Mouse (Mus musculus) kidney, embryonic 14.5 days (tissue): ENCODE results near the gene Mks1. TPM values are rescaled to one million over a fixed set of nuclear protein-coding genes. Genes with fewer than 3 reads are reported as not detected.
"Not testable (repeated sequence)": the region's sequence is repeated elsewhere in the genome, so short reads cannot be mapped to it uniquely, and the experiment has no call there.

Experiments
- ATAC-seq: fragments of 200-750 bp; cut with Nextera tagmentation; 2 replicates; pipeline ENCODE4 v1.8.0; 2017; ENCODE audit warnings: moderate number of reproducible peaks, mild to moderate bottlenecking, moderate TSS enrichment, moderate library complexity; ENCODE audit not compliant: low FRiP score, low TSS enrichment
- H3K27ac ChIP-seq: fragments of 300-500 bp; sonication (generic); 2 replicates; pipeline ENCODE4 v1.5.1; 2014; ENCODE audit warnings: low read depth, mild to moderate bottlenecking, low read length, moderate library complexity, mixed read lengths
- H3K27me3 ChIP-seq: fragments of 300-500 bp; sonication (generic); 2 replicates; pipeline ENCODE4 v1.6.1; 2014; ENCODE audit warnings: mild to moderate bottlenecking, low read length; ENCODE audit not compliant: control insufficient read depth, insufficient read depth
- H3K36me3 ChIP-seq: fragments of 300-500 bp; sonication (generic); 2 replicates; pipeline ENCODE4 v1.6.1; 2014; ENCODE audit warnings: low read length, mixed read lengths; ENCODE audit not compliant: control insufficient read depth, insufficient read depth
- H3K4me1 ChIP-seq: fragments of 300-500 bp; sonication (generic); 2 replicates; pipeline ENCODE4 v1.6.1; 2014; ENCODE audit warnings: low read length, mixed read lengths; ENCODE audit not compliant: control insufficient read depth, insufficient read depth
- H3K4me2 ChIP-seq: fragments of 300-500 bp; sonication (generic); replicated peaks from 2 replicates; pipeline ENCODE4 v1.6.1; 2014; ENCODE audit warnings: low read depth, mild to moderate bottlenecking, low read length
- H3K4me3 ChIP-seq: fragments of 300-500 bp; sonication (generic); 2 replicates; pipeline ENCODE4 v1.5.1; 2014; ENCODE audit warnings: mild to moderate bottlenecking, low read length
- H3K9ac ChIP-seq: fragments of 300-500 bp; sonication (generic); 2 replicates; pipeline ENCODE4 v1.6.1; 2014; ENCODE audit warnings: low read depth, mild to moderate bottlenecking, low read length, moderate library complexity
- H3K9me3 ChIP-seq: fragments of 300-500 bp; sonication (generic); 2 replicates; pipeline ENCODE4 v1.6.1; 2016; ENCODE audit warnings: low read length; ENCODE audit not compliant: control insufficient read depth
- WGBS: fragments of 180-500 bp; shearing (Covaris S2); extraction: QIAGEN DNeasy Blood & Tissue Kit; methylation state at CpG from one replicate; pipeline ENCODE4 v1.1.7; 2014; 5-methylcytosine and 5-hydroxymethylcytosine counted together
- polyA plus RNA-seq: library from polyadenylated mRNA; unstranded; fragments of >200 nt; fragmentation: Nextera tagmentation; extraction: Ambion mirVana; gene quantifications from 2 replicates; pipeline ENCODE4 v1.2.1, GENCODE M21; 2014

Mks1 gene
- polyA plus RNA-seq, 1 experiment from 2014 or later: 15.6 TPM

DNA sequence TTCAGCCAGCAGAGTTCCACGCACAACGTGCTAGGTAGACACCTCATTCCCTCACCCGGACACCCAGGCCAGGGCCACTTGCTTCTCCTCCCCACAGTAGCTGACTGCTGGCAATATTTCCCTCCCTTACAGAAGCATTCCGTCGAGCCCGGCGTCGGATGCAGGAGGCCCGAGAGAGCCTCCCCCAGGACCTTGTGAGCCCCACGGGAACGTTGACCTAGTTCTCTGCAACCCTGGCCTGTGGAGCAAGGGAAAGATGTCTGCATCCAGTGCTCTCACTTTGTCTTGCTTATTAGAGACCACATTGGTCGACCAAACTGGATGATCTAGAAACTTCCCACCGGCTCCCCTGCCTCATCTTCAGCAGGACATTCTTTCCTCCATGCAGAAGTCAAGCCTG is 9.8 kb downstream of the Mks1 start:
- no peak overlapping the region for H3K9ac ChIP-seq
- no peak overlapping the region for H3K4me3 ChIP-seq
- no peaks in the 10 kb centered on the region for H3K4me1 ChIP-seq
- no peaks in the 10 kb centered on the region for H3K9me3 ChIP-seq
- H3K36me3 ChIP-seq: peaks cover 33% of the 10 kb centered on the region
- H3K27ac ChIP-seq: no peak overlapping the region
- H3K27me3 ChIP-seq: no peaks in the 10 kb centered on the region
- 89% methylated on average over 13 of the region's 13 CpGs for WGBS
- no peak overlapping the region for H3K4me2 ChIP-seq
- ATAC-seq: no peak

DNA sequence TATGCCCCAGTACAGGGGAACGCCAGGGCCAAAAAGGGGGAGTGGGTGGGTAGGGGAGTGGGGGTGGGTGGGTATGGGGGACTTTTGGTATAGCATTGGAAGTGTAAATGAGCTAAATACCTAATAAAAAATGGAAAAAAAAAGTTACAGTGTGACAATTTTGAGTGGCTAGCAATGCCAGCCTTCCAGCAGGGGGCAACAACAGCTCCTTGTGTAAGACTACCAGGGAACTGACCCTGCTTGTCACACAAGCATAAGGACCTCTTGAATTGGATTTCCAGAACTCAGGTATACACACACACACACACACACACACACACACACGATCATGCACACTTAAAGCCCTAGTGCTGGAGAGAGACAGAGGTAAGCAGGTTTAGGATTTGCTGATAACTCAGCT is 13.9 kb downstream of the Mks1 start:
- H3K27ac ChIP-seq, ATAC-seq, H3K9me3 ChIP-seq, H3K36me3 ChIP-seq, H3K4me2 ChIP-seq, H3K9ac ChIP-seq, H3K4me1 ChIP-seq, H3K4me3 ChIP-seq, H3K27me3 ChIP-seq: not testable (repeated sequence)
- WGBS: 90% methylated on average over 1 of the region's 2 CpGs

DNA sequence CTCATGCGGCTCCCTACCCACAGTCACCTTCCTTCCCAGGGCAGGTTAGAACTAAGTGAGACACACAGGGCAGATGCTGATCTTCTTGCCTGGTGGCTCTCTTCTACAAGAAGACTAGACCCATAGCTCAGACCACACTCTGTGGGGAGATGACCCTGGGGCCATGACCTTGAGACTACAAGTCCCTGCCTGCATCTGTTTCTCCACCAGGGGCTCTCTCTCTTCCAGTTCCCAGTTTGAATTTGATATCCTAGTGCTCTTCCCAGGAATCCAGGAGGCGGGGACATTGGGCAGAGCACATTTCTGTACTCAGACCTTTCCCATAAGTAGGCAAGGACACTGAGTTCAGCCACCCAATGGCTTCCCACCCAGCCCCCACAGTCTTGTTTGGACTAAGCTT is 17.1 kb downstream of the Mks1 start:
- Histone ChIP-seq H3K4me2 (no peak overlapping the region), H3K9ac (no peak overlapping the region), H3K9me3 (no peaks in the 10 kb centered on the region), H3K27ac (no peak overlapping the region), H3K36me3 (no peaks in the 10 kb centered on the region), H3K27me3 (no peaks in the 10 kb centered on the region), H3K4me3 (no peak overlapping the region), H3K4me1 (0 out of 2 replicates have a peak, but pooled peaks cover 4% of the 10 kb centered on the region)
- no peak for ATAC-seq
- 74% methylated on average over 2 of the region's 2 CpGs for WGBS

DNA sequence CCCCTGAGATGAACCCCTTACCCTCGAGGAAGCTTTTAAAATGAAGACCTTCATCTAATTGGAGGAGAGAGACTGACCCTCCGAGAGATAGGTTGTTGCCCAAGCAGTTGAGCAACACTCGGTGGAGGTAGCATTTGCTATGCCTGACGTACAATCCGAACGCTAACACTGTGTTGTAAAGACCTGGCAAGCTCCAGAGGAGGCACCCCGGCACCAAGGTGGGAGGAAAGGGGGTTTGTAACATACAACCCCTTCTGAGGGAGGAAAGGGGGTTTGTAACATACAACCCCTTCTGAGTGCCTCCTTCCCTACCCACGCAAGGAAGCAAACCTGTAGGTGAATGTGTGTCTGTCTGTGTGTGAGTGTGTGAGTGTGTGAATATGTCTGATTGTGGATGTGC is 18.8 kb downstream of the Mks1 start:
- ATAC-seq: no peak
- WGBS: 46% methylated on average over 8 of the region's 8 CpGs
- no peak overlapping the region for H3K4me2 ChIP-seq
- H3K4me1 ChIP-seq: 0 out of 2 replicates have a peak, but pooled peaks cover 4% of the 10 kb centered on the region
- H3K36me3 ChIP-seq: no peaks in the 10 kb centered on the region
- H3K4me3 ChIP-seq: no peak overlapping the region
- H3K27me3 ChIP-seq: 0 out of 2 replicates have a peak, but pooled peaks cover 2% of the 10 kb centered on the region
- H3K27ac ChIP-seq: no peak overlapping the region
- no peaks in the 10 kb centered on the region for H3K9me3 ChIP-seq
- H3K9ac ChIP-seq: no peak overlapping the region

DNA sequence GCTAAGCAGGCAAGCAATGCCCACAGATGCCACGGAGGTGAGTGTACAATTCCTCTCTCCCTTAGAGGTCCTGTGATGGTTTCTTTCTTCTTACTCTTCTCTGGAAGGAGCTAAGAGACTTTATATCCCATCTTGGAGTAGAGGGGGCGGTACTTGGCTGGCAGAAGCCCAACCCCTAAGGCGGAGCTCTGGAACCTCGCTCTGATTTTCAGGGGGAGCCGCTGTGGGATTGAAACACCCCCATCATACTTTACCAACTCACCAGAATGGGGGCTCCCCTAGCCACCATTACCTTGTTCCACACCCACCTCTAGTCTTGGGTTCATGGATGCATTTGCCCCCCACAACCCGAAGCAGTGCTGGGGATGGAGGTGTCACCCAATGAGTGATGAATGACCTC is 22.4 kb downstream of the Mks1 start, which contains the start of gene Epx:
TSS of gene Epx (minus strand) at position 101 of the 400 bp plus-strand sequence.
- no peak within 1 kb of the TSS for H3K9ac ChIP-seq
- H3K9me3 ChIP-seq: no peaks in the 10 kb centered on the region
- no peak for ATAC-seq
- 0 out of 2 replicates have a peak, but pooled peaks cover 4% of the 10 kb centered on the region for H3K4me1 ChIP-seq
- 0 out of 2 replicates have a peak, but pooled peaks cover 2% of the 10 kb centered on the region for H3K27me3 ChIP-seq
- no peak within 1 kb of the TSS for H3K27ac ChIP-seq
- no peak within 1 kb of the TSS for H3K4me2 ChIP-seq
- 85% methylated on average over 6 of the region's 6 CpGs for WGBS
- H3K36me3 ChIP-seq: no peaks in the 10 kb centered on the region
- no peak within 1 kb of the TSS for H3K4me3 ChIP-seq

DNA sequence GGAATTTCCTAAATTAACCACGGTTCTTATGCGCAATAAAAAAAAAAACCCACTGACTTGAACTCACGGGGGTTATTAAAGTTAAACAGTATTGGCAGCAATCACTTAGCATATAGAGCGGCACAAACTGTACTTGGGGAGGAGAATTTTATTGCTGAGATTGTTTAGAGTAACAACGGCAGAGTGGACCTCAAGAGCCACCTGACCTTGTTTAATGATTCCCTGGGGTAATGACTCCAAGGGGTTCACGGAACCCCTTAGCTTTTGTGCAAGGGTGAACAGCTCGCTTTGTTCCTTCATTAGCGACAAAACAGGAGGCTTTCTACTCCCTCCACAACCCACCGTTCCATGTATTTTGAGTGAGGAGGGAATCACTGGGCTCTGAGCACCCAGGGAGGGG is 26.8 kb downstream of the Mks1 start:
- H3K9ac ChIP-seq: no peak overlapping the region
- H3K27me3 ChIP-seq: 0 out of 2 replicates have a peak, but pooled peaks cover 2% of the 10 kb centered on the region
- no peaks in the 10 kb centered on the region for H3K36me3 ChIP-seq
- no peak overlapping the region for H3K4me2 ChIP-seq
- no peak overlapping the region for H3K27ac ChIP-seq
- 44% methylated on average over 9 of the region's 9 CpGs for WGBS
- no peaks in the 10 kb centered on the region for H3K9me3 ChIP-seq
- no peak for ATAC-seq
- no peak overlapping the region for H3K4me3 ChIP-seq
- H3K4me1 ChIP-seq: no peaks in the 10 kb centered on the region

DNA sequence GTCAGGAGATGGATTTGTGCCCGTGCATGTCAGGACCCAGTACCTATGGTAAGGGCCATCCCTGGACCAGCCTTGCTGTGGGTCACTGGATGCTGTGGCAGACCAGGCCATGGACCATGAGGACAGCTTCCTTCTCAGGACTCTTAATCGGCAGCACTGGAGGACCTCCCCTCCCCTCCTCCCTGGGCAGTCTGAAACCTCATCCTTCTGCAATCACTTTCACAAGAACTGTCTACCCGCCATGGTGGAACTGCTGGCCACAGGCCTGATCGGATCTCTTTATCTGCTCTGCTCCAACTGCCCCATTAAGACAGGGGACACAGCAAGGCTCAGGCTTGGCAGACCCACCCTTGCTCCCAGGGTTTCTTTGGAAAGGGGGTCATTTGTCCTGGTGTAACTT is 28.7 kb downstream of the Mks1 start:
- Histone ChIP-seq H3K4me3 (no peak overlapping the region), H3K9me3 (no peaks in the 10 kb centered on the region), H3K9ac (no peak overlapping the region), H3K27ac (no peak overlapping the region), H3K36me3 (no peaks in the 10 kb centered on the region), H3K27me3 (no peaks in the 10 kb centered on the region), H3K4me1 (no peaks in the 10 kb centered on the region), H3K4me2 (no peak overlapping the region)
- no peak for ATAC-seq
- WGBS: 65% methylated on average over 4 of the region's 4 CpGs

DNA sequence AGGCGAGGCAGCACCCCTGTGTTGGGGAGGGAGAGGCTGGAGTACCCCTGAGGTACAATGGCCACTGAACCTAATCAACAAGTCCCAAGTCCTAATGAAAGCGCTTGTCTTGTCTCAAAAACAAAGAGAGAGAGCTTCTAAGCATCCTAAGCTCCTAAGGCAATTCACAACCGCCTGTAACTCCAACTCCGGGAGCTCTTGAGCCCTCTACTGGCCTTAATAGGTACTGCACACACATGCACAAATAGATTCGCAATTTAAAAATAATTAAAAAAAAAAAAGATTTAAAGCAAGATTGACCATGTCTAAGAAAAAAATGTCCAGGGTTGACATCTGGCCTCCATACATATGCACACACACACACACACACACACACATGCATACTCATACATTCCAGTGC is 30.5 kb downstream of the Mks1 start:
- no peaks in the 10 kb centered on the region for H3K27me3 ChIP-seq
- WGBS: 43% methylated on average over 5 of the region's 5 CpGs
- no peak overlapping the region for H3K4me2 ChIP-seq
- no peaks in the 10 kb centered on the region for H3K36me3 ChIP-seq
- no peak for ATAC-seq
- no peak overlapping the region for H3K9ac ChIP-seq
- H3K27ac ChIP-seq: no peak overlapping the region
- H3K9me3 ChIP-seq: no peaks in the 10 kb centered on the region
- H3K4me1 ChIP-seq: no peaks in the 10 kb centered on the region
- H3K4me3 ChIP-seq: no peak overlapping the region

DNA sequence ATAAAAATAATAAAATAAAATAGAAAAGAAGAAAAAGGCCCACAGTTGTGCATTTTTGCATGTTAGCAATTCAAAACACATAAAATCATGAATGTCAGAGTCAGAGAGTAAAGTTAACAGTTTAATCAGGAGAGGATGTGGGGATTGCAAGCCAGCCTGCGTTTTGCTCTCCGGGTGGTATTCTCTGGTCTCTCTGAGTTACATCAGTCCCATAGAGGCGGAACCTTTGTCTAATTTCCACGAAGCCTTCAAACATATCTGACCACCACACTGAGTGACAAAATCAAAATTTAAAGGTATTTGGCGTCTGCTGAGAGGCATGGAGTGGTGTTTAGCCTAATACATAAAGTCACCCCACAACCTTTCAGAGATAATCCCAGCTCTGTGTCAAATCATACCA is 31.8 kb downstream of the Mks1 start:
- ATAC-seq: no peak
- Histone ChIP-seq H3K4me1 (no peaks in the 10 kb centered on the region), H3K4me2 (no peak overlapping the region), H3K4me3 (no peak overlapping the region), H3K27ac (no peak overlapping the region), H3K9me3 (no peaks in the 10 kb centered on the region), H3K36me3 (no peaks in the 10 kb centered on the region), H3K27me3 (no peaks in the 10 kb centered on the region), H3K9ac (no peak overlapping the region)
- WGBS: 73% methylated on average over 5 of the region's 5 CpGs
